Mouse (Mus musculus): ENCODE measurements around the gene Atg13.

- TF ChIP-seq ZNF384 (IDR thresholded peaks at IDR 0.05; ENCODE audit: low read depth, low read length) (no peak), HCFC1 (IDR thresholded peaks at IDR 0.05; ENCODE audit: borderline replicate concordance, insufficient read depth, low read length) (no peak)
These were observed 35.5 kb downstream of the Atg13 start for GRCm38 (mm10) chr2:91674895-91675294.
